Mouse (Mus musculus): ENCODE measurements around the gene Lrfn3.
A peak's percentile ranks its signal among the peaks of the same experiment; 100 is the strongest.

Gene Lrfn3

GRCm38 (mm10) chr7:30346635-30347379, 15.8 kb downstream of the Lrfn3 start:
- no peak for DNase-seq (ENCODE audit: low spot score in 2 of 2)

DNA sequence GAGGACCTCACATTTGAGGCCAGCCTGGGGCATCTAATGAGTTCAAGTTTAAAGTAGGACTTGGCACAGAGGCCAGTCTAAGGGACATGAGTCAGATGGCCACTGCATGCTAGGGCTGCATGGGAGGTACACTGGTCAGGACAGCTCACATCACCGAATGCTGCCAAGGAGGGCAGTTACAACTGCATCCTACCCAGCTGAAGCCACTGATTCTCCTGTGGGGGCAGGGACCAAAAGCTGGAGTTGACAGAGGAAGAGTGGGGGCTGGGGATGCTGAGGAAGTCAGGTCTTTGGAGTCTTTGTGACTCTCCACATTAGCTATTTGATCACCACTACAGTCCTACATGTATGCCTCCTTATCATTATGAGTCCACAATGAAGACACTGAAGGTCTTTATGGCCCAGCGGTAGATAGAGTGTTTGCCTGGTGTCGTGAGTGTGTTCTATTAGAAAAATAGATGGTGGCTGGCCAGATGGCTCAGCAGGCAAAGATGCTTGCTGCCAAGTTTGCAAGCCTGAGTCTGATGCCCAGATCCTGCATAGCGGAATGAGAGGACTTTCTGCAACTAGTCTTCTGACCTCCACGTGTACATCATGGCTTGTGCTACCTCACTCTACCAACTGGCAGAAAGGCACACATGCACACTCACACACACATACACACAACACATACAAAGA, 23.0 kb downstream of the Lrfn3 start:
- DNase-seq (ENCODE audit: low spot score in 2 of 2), result no peak

GRCm38 (mm10) chr7:30336384-30336783, 26.2 kb downstream of the Lrfn3 start:
- peak in 1 of 2 experiments; percentile 91 for DNase-seq (ENCODE audit: low spot score in 2 of 2)

- DNase-seq (ENCODE audit: low spot score in 2 of 2), result peak in 1 of 2 experiments; percentile 50
Observed at GRCm38 (mm10) chr7:30335688-30336087, 26.9 kb downstream of the Lrfn3 start.

- no peak for DNase-seq (ENCODE audit: low spot score in 2 of 2)
Observed at GRCm38 (mm10) chr7:30334563-30334962, 28.0 kb downstream of the Lrfn3 start.

GRCm38 (mm10) chr7:30333436-30333835, 29.1 kb downstream of the Lrfn3 start:
- peak; percentile 59 to 82 for DNase-seq (ENCODE audit: low spot score in 2 of 2)

DNA sequence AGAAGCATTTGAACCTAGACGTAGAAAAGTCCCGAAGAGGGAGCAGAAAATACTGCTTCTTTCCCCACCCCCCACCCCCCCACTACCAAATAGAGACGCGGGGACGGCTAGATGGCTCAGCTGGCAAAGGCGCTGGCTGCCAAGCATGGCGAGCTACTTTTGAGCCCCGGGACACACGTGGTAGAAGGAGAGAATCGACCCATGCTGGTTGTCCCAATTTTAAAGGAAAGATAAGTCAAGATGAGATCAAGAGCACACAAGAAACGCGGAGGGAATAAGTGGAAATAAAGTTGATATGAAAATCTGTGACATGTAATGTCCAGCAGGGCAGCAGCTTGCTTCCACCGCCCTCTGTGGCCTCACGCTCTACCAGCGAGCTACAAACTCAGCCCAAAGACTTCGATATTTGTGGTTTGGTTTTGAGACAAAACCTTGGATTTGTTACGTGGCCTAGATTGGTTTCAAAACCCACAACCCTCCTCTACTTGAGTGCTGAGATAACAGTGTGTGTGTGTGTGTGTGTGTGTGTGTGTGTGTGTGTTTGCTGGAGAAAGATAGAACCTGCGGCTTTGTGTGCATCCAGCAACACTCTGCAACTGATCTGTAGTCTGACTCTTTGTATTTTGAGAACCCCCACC, 29.8 kb downstream of the Lrfn3 start:
- DNase-seq (ENCODE audit: low spot score in 2 of 2), result no peak

GRCm38 (mm10) chr7:30331887-30332286, 30.7 kb downstream of the Lrfn3 start:
- DNase-seq (ENCODE audit: low spot score in 2 of 2), result peak; percentile 96

- no peak for DNase-seq (ENCODE audit: low spot score in 2 of 2)
Observed at GRCm38 (mm10) chr7:30328379-30328778, 34.2 kb downstream of the Lrfn3 start.

DNA sequence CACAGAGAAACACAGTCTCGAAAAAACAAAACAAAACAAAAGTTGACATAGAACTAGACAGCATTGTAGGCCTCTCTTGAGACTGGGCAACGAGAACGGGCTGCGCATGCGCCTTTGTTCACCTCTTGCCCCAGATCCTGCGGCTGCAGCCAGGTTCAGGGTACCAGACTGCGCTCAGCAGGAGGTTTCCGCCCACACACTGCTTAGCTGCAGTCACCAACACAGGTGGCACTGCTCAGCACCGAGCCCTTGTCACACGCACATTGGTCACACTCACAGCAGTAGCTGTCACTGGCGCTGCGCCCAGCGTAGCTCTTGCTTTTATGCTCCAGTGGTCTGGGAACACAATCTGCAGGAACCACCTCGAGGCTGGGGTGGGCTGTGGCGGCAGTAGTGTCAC, 35.4 kb downstream of the Lrfn3 start:
- DNase-seq (ENCODE audit: low spot score in 2 of 2), result no peak

DNA sequence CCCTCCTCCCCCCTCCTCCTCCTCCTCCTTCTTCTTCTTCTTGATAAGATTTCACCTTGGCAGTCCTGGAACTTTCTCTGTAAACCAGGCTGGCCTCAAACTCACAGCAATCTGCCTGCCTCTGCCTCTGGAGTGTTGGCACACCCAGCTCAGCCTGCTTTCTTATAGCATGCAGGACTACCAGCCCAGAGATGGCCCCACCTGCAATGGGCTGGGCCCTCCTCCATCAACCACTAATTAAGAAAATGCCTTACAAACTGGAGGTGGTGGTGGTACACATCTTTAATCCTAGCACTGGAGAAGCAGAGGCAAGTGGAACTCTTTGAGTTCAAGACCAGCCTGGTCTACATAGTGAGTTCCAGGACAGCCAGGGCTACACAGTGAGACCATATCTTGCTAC, 36.1 kb downstream of the Lrfn3 start:
- DNase-seq (ENCODE audit: low spot score in 2 of 2), result no peak

DNA sequence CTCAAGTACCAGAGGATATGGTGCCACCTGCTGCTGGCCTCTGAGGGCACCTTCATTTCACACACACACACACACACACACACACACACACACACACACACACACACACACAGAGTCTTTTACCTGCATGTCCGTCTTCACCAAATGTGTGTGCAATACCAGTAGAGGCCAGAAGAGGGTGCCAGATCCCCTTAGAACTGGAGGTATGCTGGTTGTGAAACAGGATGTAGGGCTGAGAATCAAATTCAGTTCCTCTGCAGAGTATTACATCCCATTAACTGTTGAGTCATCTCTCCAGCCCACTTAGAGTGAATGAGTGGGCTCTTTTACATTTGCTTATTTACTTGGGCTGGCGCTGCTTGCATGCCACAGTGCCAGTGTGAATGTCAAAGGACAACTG, 37.2 kb downstream of the Lrfn3 start:
- no peak for DNase-seq (ENCODE audit: low spot score in 2 of 2)

DNA sequence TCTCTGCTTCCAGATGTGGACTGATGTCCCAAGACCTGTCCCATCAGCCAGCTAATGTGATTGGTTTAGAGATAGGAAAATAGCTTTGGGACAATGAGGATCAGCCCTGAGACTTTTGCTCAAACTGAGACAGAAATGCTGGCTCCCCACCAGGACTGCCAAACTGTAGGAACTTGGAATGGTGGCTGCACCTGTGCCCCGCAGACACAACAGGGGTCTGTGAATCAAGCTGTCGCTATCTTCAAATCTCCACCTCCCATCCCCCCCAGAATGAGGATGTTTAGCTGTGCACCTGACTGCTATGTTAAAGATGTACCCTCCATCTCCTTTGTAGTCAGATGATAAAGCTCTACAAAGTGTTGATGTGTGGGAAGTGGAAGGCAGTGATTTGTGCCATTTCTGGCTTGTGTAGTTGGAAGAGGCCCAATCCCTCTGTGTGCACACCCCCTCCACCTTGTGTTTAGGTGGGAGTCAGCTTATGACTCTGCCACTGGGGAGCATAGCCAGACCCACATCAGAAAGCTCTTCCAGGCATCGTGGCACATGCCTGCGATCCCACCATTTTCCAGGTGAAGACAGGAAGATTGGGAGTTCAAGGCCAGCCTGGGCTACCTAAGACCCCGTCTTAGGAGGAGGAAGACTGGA, 38.1 kb downstream of the Lrfn3 start:
- DNase-seq (ENCODE audit: low spot score in 2 of 2), result peak in 1 of 2 experiments; percentile 79

GRCm38 (mm10) chr7:30323795-30324194, 38.8 kb downstream of the Lrfn3 start, which contains the start of gene Sdhaf1:
Gene Sdhaf1, minus strand, starts transcription at chr7:30323895.
- DNase-seq (ENCODE audit: low spot score in 2 of 2), result no peak

DNA sequence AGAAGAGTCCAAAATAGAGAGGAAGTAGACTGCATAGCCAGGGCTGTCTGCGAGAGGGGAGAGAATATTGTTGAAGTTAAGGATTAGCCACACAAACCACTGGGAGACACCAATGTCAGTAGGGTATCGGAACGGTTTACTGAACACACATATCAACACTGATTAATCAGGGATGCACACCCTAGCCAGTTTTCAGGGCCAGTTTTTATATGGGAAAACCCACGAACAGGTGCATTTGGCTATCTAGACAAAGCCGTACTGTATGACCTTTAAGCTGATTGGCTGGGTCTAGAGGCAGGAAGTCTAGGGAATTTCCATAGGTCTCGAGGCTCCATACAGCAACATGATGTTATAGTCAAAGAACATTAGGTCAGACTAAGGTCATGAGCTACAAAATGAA, 39.7 kb downstream of the Lrfn3 start:
- no peak for DNase-seq (ENCODE audit: low spot score in 2 of 2)

GRCm38 (mm10) chr7:30322285-30322667, 40.3 kb downstream of the Lrfn3 start:
- DNase-seq (ENCODE audit: low spot score in 2 of 2), result peak; percentile 95 to 98

DNA sequence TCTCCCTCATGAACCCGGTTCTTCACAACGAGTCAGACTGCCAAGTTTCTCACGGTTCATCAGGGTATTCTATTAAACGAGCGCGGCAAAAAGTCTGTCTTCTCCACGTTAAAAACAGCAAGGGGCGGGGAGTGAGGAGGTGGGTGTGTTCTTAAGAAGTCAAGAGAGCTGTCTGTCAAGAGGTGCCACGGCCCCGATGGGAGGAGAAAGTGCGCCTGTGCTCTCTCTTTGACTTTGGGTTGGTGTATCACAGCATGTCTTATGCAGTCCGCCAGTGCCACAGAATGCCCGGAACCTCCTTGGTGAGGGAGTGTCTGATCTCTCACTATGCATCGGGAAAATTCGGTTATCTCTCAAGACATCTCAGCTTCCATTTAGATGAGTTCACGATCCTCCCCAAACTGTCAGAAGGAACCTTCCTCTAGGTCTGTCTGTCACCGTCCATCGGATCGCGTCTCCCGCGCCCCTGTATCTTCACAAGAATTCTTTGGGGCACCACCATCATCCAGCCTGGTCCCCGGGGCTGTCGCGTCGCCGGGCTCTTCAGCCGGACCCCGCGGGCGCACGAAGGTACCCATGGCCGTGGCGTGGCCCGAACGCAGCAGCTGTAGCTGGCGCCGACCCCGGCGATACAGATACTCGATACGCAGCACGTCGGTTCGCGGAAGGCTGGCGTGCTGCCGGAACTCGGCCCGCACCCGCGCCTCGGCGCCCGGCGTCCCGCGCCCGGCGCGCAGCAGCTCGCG, 40.9 kb downstream of the Lrfn3 start, which contains the start of gene E130208F15Rik:
TSS of gene E130208F15Rik (plus strand) at position 202 of the 746 bp plus-strand sequence.
- peak in 1 of 2 experiments; percentile 76 for DNase-seq (ENCODE audit: low spot score in 2 of 2)

DNA sequence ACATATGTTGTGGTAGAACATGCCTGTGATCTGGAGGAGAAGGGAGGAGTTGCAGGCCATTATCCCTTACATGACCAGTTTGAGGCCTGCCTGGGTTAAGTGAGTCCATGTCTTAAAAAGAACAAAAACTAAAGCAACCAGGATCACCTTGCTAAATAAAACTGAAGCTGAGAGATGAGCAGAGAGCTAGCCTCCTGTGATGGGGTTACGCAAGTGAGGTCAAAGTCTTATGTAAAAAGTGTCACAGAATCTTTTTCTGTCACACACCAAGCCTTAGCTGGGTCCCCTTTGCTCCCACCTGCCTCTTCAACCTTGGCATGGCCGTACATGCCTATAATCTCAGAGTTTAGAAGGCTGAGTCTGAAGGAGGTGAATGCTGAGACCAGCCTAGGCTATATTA, 41.6 kb downstream of the Lrfn3 start:
- no peak for DNase-seq (ENCODE audit: low spot score in 2 of 2)

- no peak for DNase-seq (ENCODE audit: low spot score in 2 of 2)
Observed at GRCm38 (mm10) chr7:30318142-30318541, 44.4 kb downstream of the Lrfn3 start.

DNA sequence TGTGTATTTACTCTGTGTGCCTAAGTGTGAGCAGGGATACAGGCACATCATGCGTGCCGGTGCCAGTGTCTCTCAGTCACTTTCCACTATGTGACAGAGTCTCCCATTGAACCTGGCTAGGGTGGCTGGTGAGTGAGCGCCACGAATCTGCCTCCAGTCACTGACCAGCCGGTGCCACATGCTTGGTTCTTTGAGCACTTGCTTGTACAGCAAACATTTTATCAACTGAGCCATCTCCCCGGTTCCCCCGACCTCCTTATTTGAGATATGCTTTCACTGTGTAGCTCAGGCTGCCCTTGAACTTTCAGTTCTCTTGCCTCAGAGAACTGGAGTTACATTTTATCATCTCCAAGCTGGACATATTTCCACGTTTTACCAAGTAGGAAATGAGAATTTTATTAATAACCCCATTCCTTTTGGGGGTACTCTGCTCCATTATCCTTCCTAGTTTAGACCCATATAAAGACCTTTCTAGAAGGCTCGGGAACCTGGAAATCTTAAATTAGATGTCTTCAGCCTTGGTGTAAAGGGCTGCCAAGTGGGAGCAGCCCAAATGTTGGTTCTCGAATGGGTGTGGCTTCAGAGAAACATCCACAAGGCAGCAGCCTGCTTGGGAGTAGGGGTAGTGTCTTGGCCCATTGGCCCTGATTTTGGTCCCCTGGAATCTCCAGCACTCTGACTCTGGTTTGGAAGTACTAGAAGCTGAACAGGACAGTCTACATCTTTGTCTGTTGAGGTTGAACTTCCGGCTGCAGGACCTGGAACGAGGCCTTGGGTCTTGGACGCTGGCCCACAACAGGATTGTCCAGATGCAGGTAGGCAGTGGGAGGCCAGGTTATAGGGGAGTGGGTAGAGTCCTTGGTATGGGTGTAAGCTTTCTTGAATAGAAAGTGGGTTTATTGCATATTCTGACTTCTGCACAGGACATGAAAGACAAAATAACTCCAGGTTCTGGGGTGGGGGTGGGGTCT, 46.7 kb downstream of the Lrfn3 start:
- DNase-seq (ENCODE audit: low spot score in 2 of 2), result no peak

Data from left cerebral cortex, adult 9 months (tissue).